Mouse (Mus musculus) left cerebral cortex, postnatal 25 days (tissue): ENCODE data around the gene Trim33. TPM values are rescaled to one million over a fixed set of nuclear protein-coding genes. Genes with fewer than 3 reads are reported as not detected.

Experiments
- DNase-seq, 2 experiments: peaks; one replicate each; pipeline ENCODE4 v3.0.0; 2022; ENCODE audit warnings: low spot score in 2 of 2, mixed read lengths in 1 of 2
- intact Hi-C: fragments of 180-260 bp; cut with DNase I; formaldehyde crosslinking; loops from one replicate; pipeline ENCODE4 v1.15.1; 2025
- total RNA-seq, 2 experiments: library from RNA; stranded (reverse); gene quantifications; 2 replicates each; pipeline ENCODE4 v1.2.3; 2021

Trim33 gene
- total RNA-seq, result 10 to 100 TPM; 55.8 to 58.9 TPM

DNA sequence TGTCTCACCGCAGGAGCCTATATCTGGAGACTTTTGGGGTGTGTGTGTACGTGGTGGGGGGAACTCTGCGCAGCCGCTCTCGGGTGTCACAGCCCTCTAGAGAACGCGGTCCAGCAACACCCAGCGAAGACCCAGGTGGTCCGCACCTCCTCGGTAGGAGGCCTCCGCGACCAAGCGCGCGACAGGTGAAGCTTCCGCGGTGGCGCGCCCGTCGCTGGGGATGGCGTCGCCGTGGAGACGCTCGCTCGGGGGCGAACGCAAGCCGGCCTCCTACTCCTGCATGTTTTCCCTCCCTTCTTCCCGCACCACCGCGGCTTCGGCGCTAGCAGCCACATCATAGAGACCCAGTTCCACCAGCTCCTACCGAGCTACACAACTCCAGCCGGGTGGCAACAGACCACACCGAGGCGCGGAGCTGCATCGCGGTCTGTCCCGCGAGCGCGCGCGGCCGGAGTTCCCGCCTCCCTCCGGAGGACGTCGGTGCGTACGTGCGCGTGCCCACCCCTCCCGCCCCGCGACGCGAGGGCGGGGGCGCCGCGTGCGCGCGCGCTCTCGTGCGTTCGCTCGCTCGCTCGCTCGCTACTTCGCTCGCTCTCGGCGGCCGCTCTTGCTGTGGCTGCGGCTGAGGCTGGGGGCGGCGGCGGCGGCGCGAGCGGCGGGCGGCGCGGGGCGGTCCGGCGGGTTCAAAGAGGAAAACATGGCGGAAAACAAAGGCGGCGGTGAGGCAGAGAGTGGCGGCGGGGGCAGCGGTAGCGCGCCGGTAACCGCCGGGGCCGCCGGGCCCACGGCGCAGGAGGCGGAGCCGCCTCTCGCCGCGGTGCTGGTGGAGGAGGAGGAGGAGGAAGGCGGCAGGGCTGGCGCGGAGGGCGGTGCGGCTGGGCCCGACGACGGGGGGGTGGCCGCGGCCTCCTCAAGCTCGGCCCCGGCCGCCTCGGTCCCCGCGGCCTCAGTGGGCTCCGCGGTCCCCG lies at the start of gene Trim33:
Gene Trim33 (plus strand): TSS at position 112 of the 968 bp plus-strand sequence.
- DNase-seq, result peak; percentile 90 to 91
- intact Hi-C loops, result loop anchor here (5.0 to 10.0 kb wide), 2 partner anchors 107 to 285 kb away; partner anchors contain the start of genes Bcas2 and Sike1

DNA sequence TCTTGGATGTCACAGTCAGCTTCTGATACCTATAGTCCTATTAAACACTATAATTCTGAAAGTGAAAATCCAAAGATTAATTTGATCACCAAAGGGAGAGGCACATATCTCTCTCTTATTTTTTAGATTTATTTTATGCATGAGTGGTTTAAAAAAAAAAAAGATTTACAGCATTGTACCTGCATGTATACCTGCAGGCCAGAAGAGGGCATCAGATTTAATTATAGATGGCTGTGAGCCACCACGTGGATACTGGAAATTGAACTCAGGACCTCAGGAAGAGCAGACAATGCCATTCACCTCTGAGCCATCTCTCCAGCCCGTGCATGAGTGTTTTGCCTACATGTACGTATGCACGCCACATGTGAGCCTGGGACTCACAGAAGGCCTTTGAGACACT lies 46.7 kb upstream of the Trim33 start:
- intact Hi-C loops, result no loop called here
- no peak for DNase-seq

DNA sequence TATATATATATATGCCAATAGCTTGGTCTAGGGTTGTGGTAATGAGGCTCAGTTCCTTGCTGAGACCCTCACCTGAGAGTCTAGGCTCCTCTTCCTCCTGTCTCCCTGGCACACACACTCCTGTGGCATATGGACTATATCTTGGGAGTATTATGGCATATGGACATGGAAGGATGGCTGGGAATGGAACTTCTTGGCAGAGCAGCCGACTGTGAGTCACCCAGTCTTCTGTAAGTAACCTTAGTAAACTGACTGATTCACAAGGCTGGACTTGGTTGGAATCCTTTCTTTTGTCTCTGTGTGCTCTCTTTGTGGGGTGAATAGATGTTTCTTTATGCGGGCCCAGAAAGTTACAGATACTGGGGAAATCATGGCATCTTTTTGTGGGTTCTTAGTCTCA lies 37.6 kb upstream of the Trim33 start:
- intact Hi-C loops, result no loop called here
- peak in 1 of 2 experiments; percentile 84 for DNase-seq

DNA sequence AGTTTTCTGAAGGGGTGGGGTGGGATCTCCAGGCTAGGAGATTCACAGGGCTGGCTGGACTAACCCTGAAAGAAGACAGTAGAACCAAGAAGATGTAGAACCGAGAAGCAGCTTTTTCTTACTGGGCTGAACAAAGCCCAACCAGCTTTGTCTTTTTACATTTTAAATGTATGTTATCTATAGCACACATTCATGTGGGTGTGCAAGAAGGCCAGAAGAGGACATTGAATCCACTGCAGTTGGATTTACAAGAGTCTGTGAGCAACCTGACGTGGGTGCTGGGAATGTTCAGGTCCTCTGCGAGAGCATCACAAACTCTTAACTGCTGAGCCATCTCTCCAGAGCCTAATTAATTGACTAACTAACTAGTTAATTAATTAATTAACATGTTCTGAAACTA lies 36.9 kb upstream of the Trim33 start:
- intact Hi-C loops, result no loop called here
- peak in 1 of 2 experiments; percentile 52 for DNase-seq

DNA sequence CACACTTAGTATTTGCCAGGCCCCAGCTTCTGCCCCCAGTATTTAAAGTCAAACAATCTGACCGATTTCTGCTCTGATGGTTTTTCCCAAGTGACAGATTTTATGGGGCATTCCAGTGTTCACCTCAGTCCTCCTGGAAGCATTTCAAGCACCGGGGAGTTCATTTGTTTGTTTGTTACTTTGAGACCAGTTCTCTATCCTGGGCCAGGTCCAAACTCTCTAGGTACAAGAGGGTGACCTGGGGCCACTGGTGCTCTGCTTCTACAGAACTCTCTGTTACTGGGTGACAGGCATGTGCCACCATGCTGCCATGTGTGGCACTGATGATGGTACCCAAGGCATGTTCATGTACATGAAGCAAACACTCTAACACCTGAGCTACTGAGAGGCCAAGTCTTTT lies 35.6 kb upstream of the Trim33 start:
- intact Hi-C loops, result no loop called here
- DNase-seq, result no peak

DNA sequence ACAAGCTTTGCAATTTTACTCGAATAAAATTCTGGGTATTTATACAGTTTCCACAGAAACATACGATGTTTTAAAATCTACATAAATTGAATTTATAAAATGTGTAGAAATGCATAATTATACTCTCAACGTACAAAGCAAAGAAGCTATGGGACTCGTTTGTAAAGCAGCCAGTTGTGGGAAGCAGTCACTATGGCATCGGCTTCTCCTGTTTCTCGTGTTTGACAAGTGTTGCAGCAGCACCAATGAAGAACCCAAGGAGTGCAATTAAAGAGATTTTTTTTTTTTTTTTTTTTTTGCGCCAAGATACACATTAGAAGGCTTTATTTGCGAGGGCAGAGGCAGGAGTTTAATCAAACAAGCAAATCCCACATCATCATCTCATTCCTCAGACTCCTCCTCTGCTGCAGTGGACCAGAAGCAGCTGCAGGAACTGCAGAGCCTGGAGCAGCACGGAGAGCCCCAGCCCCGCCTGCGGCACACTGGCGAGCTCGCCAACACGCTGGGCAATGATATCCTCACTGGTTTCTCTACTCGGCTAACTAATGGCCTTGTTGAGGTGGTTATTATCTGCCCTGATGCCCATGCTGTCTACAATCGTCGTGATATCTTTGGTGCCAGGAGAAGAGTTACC lies 32.3 kb upstream of the Trim33 start:
- peak; percentile 3 to 32 for DNase-seq
- intact Hi-C loops, result no loop called here

DNA sequence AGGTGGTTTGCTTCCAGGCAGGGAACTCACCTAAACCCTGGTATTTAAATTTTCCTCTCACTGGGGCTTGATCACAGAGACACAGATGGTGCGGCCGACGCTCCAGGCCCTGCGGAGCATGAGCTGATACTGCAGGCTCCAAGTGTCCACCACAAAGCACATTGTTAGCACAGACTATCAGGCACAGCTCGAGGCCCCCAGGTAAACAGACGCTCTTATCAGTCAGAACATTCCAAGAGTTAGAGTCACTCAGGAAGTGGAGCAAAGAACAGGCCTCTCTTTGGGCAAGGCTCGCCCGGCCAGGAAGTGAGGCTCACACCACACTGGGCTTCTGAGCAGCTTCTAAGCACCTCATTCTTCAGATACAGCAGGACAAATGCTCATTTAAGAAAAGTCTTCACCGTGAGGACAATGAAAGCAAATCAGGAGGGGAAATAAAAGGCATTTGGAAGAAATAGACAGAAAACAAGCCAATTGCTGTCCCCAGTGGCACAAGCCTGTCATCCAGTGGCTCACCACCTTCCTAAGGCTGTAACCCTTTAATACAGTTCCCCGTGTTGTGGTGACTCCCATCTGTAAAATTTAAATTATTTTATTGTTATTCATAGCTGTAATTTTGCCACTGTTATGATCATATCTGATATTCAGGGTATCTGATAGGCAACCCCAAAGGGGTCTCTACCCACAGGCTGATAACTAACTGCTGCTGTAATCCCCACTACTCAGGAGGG lies 22.8 kb upstream of the Trim33 start:
- intact Hi-C loops, result no loop called here

DNA sequence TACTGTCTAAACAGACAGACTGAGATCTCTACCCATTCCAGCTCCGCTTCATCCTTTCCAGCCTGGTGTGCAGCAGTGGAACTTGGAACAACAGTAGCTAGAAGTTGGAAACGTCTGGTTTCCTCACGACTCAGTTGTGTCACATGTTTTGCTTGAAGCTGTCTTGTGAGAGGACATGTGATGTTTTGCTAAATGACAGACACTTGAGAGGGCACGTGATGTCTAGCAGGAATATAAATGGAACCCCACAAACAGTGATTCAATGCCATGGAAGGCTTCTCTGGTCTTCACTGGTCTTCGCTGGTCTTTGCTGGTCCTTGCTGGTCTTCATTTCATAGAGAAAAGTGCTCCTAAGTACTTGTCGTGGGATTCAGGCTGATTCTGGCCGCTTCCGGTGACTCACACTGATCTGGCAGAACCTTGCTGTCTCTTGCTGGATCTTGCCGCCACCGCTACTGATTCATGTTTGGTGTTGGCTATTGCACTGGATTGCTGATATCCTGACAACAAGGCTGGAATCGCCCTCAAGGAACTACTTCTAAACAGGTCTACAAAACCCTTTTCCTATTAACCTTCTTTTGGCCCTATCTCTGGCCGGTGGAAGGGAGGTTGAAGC lies 16.2 kb upstream of the Trim33 start:
- DNase-seq, result no peak
- intact Hi-C loops, result loop anchor here (5.0 kb wide), 1 partner anchor 41 kb away; no protein-coding TSS in a partner anchor

More for the DNA sequence above, 22.8 kb upstream of the Trim33 start:
- no peak for DNase-seq

DNA sequence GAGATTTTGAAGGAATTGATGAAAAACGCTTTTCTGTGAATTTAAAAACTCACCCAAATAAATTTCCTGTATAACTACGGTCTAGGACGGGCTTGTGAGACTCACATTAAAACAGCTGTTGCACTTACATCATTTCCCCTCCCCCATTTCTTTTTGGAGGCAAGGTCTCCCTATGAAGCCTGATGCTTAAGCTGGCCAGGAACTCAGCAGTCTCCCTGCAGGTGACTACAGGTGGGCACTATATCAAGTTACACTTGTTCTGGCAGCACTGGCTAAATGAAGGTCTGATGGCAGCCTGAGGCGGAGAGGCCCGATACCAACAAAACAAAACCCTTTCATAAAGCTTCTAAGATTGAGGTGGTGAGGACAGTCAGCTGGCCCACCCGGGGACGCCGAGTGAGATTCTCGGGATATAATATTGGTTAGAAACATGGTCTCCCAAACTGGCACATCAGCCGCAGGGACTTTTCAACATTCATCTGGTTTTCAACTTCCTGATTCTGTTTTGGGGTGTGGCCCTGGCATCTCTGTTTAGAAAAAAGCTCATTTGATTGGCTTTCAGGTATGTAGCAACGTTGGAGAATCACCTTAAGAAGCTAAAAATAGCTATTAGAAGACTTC lies 422 bp upstream of the Trim33 start:
- intact Hi-C loops, result loop anchor here (5.0 to 10.0 kb wide), 2 partner anchors 106 to 284 kb away; partner anchors contain the start of genes Bcas2 and Sike1
- DNase-seq, result peak in 1 of 2 experiments; percentile 12

DNA sequence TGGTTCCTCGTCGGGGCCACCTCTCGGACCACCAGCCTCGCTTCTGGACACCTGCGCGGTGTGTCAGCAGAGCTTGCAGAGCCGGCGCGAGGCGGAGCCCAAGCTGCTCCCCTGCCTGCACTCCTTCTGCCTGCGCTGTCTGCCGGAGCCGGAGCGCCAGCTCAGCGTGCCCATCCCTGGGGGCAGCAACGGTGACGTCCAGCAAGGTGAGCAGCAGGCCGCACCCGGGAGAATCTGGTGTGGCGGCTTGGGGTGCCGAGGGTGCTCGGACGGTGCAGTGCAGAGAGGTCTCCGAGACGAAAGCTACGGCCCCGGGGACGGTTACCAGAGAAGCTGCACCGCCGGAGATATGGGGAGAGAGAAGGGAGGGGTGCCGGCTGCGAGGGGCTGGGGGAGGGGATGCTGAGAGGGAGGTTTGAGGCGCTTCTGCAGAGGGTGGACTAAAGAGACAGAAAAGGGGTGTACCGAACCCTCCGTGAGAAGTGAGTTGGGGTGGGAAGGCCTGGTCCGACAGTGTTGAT lies 1.2 kb downstream of the Trim33 start:
- peak; percentile 46 to 56 for DNase-seq
- intact Hi-C loops, result no loop called here

DNA sequence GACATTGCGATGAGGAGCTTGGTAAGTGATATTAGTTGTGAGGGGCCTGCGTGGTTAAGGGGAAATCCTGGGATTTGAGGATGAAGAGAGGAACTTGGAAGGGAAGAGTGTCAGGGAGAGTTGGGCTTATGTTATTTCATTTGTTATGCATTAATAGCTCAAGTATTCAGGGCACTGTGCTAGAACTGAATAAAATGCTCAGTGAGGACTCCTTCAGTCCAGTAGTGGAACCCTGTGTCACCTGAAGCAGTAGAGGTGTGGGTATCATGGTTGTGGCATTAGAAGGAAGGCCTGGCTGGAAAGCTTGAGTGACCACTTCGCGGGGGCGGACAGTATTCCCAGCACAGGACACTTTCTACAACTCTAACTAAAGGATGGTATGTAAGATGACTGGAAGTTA lies 1.8 kb downstream of the Trim33 start:
- DNase-seq, result no peak
- intact Hi-C loops, result no loop called here

DNA sequence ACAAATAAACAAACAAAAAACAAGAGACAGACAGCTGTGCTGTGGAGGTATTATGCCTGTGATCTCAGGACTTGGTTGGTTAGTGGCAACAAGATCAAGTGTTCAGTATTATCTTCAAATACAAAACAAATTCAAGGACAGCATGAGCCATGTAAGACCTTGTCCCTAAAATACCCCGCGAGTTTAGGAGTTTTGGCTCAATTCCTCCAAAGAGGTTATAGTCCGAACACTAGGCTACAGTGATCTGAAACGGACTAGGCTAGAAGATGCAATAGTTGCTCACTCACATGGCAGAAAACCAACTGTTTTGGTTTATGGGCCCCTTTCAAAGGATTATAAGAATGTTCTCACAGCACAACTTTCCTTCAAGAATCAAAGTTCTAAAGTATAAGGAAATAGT lies 9.7 kb downstream of the Trim33 start:
- no peak for DNase-seq
- intact Hi-C loops, result no loop called here

DNA sequence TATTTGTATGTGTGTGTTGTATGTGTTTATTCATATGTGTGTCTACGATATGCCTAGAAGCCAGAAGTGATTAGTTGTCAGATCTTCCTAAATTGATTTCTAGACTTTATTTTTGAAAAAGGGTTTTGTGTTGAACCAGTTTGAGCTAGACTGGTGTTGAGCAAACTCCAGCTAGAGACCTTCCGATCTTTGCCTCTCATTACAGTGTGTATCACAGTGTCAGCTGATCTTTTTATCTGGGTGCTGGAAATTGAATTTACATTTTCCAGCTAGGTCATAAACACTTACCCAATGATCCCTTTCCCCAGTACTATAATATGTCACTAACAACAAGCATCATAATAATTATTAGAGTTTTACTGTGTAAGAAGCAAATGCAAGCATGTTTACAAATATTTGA lies 12.0 kb downstream of the Trim33 start:
- intact Hi-C loops, result no loop called here
- DNase-seq, result no peak

DNA sequence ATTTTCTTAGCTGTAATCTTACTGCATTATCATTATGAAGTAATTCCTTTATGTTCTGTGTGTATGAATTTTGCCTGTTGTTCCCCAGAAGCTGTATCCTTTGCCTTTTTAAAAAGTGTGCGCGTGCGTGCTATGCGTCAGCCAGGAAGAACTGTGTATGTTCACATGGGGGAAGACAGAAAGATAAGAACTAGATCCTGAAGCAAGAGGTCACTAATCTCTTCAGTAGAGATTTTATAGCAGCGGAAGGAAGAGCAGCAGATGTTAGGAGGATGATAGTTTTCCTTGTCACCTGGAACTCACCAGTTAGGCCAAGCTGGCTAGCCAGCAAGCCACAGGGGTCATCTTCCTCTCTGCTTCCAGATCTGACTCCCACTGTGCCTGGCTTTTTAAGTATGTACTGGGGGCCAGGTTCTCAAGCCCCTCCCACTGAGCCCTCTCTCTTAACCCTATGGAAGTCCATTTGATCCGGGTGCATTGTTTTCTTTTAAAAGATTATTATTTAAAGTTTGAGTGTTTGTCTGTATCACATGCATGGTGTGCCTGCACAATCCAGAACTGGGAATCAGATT lies 26.4 kb downstream of the Trim33 start:
- intact Hi-C loops, result no loop called here
- DNase-seq, result no peak

DNA sequence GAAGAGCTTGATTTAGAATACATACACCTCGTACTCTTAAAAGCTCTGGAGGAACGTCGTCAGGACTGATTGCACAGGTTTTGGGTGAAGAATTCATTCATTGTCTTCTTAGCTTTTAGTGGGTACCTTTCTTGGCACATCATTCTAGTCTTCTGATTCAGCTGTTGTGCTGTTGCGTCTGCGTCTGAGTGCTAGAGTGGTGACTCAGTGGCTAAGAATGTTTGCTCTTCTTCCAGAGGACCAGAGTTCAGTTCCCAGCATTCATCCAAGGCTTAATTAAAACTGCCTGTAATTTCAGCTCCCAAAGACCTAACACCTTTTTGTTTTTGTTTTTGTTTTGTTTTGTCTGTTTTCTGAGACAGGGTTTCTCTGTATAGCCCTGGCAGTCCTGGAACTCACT lies 30.2 kb downstream of the Trim33 start:
- no peak for DNase-seq
- intact Hi-C loops, result no loop called here

DNA sequence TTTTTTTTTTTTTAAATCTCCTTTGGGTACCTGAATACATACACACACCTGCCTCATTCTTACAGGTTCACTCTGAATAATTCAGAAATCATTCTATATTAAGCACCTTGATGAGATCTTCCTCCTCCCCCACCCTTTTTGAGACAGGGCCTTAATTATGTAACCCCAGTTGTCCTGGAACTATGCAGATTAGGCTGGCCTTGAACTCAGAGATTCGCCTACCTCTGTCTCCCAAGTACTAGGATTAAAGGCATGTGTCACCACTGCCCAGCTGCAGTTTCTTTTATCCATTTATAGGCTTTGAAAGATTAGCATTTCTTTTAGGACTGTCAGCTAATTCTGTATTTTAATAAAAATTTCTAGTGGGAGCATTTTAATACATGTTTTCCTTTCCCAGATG lies 30.7 kb downstream of the Trim33 start:
- intact Hi-C loops, result no loop called here

DNA sequence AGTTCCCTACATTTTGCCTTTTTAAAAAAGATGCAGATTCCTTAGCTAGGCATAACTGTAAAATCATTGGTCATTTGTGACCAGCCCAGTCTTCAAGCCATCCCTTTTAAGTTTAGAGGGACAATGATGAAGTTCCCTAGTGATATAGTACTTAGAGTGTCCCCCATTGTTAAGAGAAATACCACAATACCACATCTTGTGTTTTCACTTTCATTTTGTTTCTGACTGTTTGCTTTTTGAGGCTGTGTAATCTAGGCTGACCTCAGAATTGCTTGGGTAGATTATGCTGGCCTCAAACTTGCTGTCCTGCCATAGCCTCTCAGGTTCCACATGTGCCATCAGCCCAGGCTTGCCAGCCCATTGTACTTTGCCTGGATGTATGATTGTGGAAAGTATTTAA lies 35.2 kb downstream of the Trim33 start:
- no peak for DNase-seq
- intact Hi-C loops, result no loop called here

More for the DNA sequence above, 30.7 kb downstream of the Trim33 start:
- DNase-seq, result no peak

DNA sequence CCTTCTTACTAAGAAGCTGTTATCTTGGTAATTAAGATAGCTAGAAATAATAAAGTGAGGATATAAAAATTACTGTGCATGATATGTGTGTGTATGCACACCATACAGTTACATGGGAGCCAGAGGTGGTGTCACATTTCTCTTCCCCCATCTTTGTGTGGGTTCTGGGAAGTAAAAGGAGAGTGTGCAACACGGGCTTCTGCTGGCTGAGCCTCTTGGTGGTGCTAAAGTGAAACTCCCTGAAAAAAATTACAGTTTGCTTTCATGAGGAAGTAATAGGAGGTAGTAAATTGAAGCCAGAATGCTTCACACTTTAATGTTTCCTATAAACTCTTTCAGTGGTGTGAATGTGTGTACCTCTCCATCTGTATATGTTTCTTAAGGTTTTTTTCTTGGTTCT lies 56.3 kb downstream of the Trim33 start:
- no peak for DNase-seq
- intact Hi-C loops, result loop anchor here (10.0 kb wide), 1 partner anchor 301 kb away; no protein-coding TSS in a partner anchor

DNA sequence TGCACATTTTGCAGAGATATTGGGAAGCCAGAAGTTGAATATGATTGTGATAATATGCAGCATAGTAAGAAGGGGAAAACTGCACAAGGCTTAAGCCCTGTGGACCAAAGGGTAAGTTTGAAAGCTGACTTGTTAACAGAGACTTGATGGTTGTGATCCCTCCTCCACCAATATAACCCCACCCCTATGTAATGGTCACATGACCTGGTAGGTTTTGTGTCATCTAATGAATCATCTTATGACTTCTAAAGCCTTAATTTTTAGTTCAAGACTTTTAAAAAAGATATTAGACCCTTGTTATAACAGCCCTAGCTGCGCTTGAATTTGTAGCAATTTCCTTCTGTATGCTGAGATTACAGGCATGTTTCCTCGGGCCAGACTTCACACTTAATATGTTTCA lies 67.6 kb downstream of the Trim33 start:
- no peak for DNase-seq
- intact Hi-C loops, result no loop called here
